Mouse (Mus musculus) spleen, adult 2 months (tissue): ENCODE measurements at regions not wholly inside any gene's neighbourhood (a gene's known extent, or its start where the extent isn't known, plus 50 kb on each side); places are given as distances from the start of the nearest gene placed in this dataset.

ENCODE experiments used
- DNase-seq, 2 experiments: peaks; one replicate each; pipeline versions ENCODE4 v3.0.0 to v3.0.0-alpha.2; 2012 to 2021; ENCODE audit warnings: low spot score in 2 of 2, low read depth in 1 of 2
- H3K27ac ChIP-seq: fragments of 200-500 bp; 2 replicates; pipeline ENCODE4 v1.5.1; 2012; ENCODE audit warnings: low read length, inconsistent platforms; ENCODE audit not compliant: insufficient read depth
- H3K27me3 ChIP-seq: fragments of 200-500 bp; 2 replicates; pipeline ENCODE4 v1.6.1; 2012; ENCODE audit warnings: mild to moderate bottlenecking, moderate library complexity, low read length, inconsistent platforms; ENCODE audit not compliant: control insufficient read depth, insufficient read depth
- H3K36me3 ChIP-seq: fragments of 200-500 bp; 2 replicates; pipeline ENCODE4 v1.6.1; 2012; ENCODE audit warnings: mild to moderate bottlenecking, low read length, inconsistent platforms; ENCODE audit not compliant: control insufficient read depth, insufficient read depth
- H3K4me1 ChIP-seq: fragments of 200-500 bp; 2 replicates; pipeline ENCODE4 v1.6.1; 2011; ENCODE audit warnings: inconsistent platforms; ENCODE audit not compliant: control insufficient read depth, insufficient read depth, insufficient read length
- H3K4me3 ChIP-seq: fragments of 200-500 bp; 2 replicates; pipeline ENCODE4 v1.5.1; 2011; ENCODE audit warnings: mild to moderate bottlenecking, inconsistent platforms; ENCODE audit not compliant: insufficient read depth, insufficient read length; ENCODE audit errors: extremely low read depth
- CTCF ChIP-seq: fragments of 200-500 bp; IDR thresholded peaks from 2 replicates; pipeline ENCODE4 v1.5.1; 2011; ENCODE audit warnings: mild to moderate bottlenecking, inconsistent platforms; ENCODE audit not compliant: insufficient read depth, insufficient read length, insufficient replicate concordance; ENCODE audit errors: extremely low read depth
- POLR2A ChIP-seq: fragments of 200-500 bp; IDR thresholded peaks from 2 replicates; pipeline ENCODE4 v1.6.1; 2011; ENCODE audit warnings: low read depth, low read length, inconsistent platforms
- WGBS: fragments of 180-500 bp; shearing (Covaris S2); methylation state at CpG from one replicate; pipeline ENCODE4 v1.1.7; 2018; 5-methylcytosine and 5-hydroxymethylcytosine counted together

DNA sequence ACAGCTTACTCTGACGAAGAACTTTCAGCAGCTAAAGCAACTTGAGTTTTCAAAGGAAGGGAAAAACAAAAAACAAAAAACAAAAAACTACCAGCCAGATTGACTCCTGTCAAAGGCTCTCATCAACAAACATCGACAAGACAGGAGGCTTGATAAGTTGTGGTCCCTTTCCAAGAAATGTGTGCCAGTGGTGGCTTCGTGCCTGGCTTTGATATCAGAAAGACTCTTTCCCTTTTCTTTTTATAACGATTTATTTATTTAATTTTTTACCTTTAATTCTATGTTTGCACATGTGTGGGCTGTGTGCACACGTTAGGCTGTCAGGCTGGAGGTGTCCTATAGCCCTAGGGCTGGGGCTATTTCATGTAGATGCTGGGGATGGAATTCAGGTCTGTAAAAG is 60.4 kb downstream of the Dact1 start:
- Histone ChIP-seq H3K27ac (no peak overlapping the region), H3K4me1 (no peaks in the 10 kb centered on the region), H3K27me3 (no peaks in the 10 kb centered on the region), H3K36me3 (no peaks in the 10 kb centered on the region), H3K4me3 (no peak overlapping the region)
- DNase-seq, result no peak
- 64% methylated on average over 5 of the region's 5 CpGs for WGBS
- TF ChIP-seq POLR2A (no peak), CTCF (no peak)

DNA sequence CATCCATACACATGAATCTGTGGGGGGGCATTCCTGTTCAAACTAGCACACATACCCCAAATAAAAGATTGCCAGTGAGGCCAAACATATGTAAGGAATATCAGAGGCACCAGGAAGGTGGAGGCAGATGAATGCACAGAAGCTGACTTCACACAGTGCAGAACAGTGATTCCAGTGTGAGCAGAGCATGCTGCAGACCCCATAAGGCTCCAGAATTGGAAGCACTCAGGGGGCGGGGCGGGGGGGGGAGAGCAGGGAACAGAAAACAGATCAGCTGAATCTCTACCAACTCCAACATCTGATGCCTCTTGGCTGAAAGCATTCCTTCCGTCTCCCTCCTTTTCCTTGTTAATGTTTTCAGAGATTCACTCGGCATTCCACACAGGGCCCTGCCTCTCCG is 62.3 kb downstream of the Dact1 start:
- Histone ChIP-seq H3K4me3 (no peak overlapping the region), H3K4me1 (no peaks in the 10 kb centered on the region), H3K27me3 (no peaks in the 10 kb centered on the region), H3K36me3 (no peaks in the 10 kb centered on the region), H3K27ac (no peak overlapping the region)
- TF ChIP-seq POLR2A (no peak), CTCF (no peak)
- no peak for DNase-seq
- 78% methylated on average over 5 of the region's 5 CpGs for WGBS

GRCm38 (mm10) chr12:71373633-71374032 is 63.9 kb downstream of the Dact1 start:
- H3K4me1 ChIP-seq, result no peaks in the 10 kb centered on the region
- no peak overlapping the region for H3K27ac ChIP-seq
- no peaks in the 10 kb centered on the region for H3K27me3 ChIP-seq
- WGBS, result 93% methylated on average over 2 of the region's 2 CpGs
- no peak overlapping the region for H3K4me3 ChIP-seq
- no peaks in the 10 kb centered on the region for H3K36me3 ChIP-seq
- TF ChIP-seq CTCF (no peak), POLR2A (no peak)
- DNase-seq, result no peak

GRCm38 (mm10) chr12:71376446-71376845 is 66.8 kb downstream of the Dact1 start:
- 57% methylated on average over 8 of the region's 8 CpGs for WGBS
- no peaks in the 10 kb centered on the region for H3K27me3 ChIP-seq
- no peak overlapping the region for H3K27ac ChIP-seq
- no peaks in the 10 kb centered on the region for H3K36me3 ChIP-seq
- DNase-seq, result no peak
- H3K4me1 ChIP-seq, result no peaks in the 10 kb centered on the region
- H3K4me3 ChIP-seq, result no peak overlapping the region
- TF ChIP-seq POLR2A, result no peak
- TF ChIP-seq CTCF, result no peak

GRCm38 (mm10) chr12:71376966-71377365 is 67.3 kb downstream of the Dact1 start:
- H3K36me3 ChIP-seq, result no peaks in the 10 kb centered on the region
- no peaks in the 10 kb centered on the region for H3K4me1 ChIP-seq
- no peak overlapping the region for H3K27ac ChIP-seq
- TF ChIP-seq POLR2A, result no peak
- TF ChIP-seq CTCF, result no peak
- H3K4me3 ChIP-seq, result no peak overlapping the region
- no peaks in the 10 kb centered on the region for H3K27me3 ChIP-seq
- 56% methylated on average over 9 of the region's 9 CpGs for WGBS
- DNase-seq, result no peak

DNA sequence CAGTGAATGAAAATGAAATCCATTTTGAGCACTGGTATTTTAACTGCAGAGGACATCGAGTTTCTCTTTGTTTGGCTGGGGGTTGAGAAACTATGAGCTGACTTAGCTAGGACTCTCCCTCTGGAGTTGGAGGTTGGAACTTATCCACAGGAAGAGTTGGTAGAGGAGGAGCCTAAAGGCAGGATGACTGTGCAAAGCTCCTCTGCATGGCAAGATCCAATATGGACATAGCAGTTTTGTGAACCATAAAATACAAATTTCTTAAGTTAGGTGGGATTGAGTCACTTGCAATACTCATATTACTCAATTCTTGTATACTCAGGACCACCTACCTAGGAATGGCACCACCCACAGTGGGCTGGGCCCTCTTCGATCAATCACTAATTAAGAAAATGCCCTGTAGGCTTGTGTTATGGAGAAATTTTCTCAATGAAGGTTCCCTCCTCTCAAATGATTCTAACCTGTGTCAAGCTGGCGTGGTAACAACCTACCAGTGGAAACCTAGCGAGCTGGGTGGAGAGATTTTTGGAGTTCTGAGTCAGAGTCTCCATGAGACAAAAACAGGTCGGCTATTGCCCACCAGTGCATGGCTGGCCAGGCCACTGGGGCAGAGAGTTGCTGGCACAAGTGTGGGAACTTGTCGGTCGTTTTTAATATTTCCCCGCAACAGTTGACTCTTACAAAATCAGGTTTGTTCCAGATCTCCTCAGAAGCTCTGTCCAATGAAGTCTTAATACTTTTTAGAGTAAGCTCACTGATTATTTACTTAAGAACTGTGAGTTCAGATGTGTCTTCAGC is 70.1 kb downstream of the Dact1 start:
- H3K27me3 ChIP-seq, result no peaks in the 10 kb centered on the region
- no peak for TF ChIP-seq CTCF
- H3K27ac ChIP-seq, result no peak overlapping the region
- no peak overlapping the region for H3K4me3 ChIP-seq
- 88% methylated on average over 8 of the region's 8 CpGs for WGBS
- DNase-seq, result no peak
- H3K36me3 ChIP-seq, result no peaks in the 10 kb centered on the region
- H3K4me1 ChIP-seq, result no peaks in the 10 kb centered on the region

- no peaks in the 10 kb centered on the region for H3K36me3 ChIP-seq
- no peak overlapping the region for H3K4me3 ChIP-seq
- DNase-seq, result no peak
- no peak overlapping the region for H3K27ac ChIP-seq
- TF ChIP-seq POLR2A (no peak), CTCF (no peak)
- H3K4me1 ChIP-seq, result no peaks in the 10 kb centered on the region
- WGBS, result 86% methylated on average over 3 of the region's 3 CpGs
- H3K27me3 ChIP-seq, result no peaks in the 10 kb centered on the region
Observed at GRCm38 (mm10) chr12:71380424-71380761, 70.7 kb downstream of the Dact1 start.
